Comparison of ENCODE assay signal across 20 mouse cellular contexts in genomic region chr1:127416971-127417370, GRCm38 (mm10).
"Had no signal": no experiment of that assay in that cellular context is flagged by ENCODE, and none has a peak within 500 bp of the region (broad histone marks: within the 10 kb centered on the region; RNA-seq: fewer than 3 reads in every experiment).

No protein-coding gene starts in this region.

- H3K36me3 ChIP-seq: liver, embryonic 15.5 days; midbrain, embryonic 12.5 days; stomach, embryonic 15.5 days had no signal

- H3K4me3 ChIP-seq: liver, embryonic 15.5 days; midbrain, embryonic 10.5 days; midbrain, embryonic 12.5 days; myocyte; neural tube, embryonic 13.5 days; neural tube, embryonic 15.5 days; stomach, embryonic 15.5 days had no signal

- H3K27me3 ChIP-seq: liver, embryonic 15.5 days; midbrain, embryonic 12.5 days; neural tube, embryonic 13.5 days; neural tube, embryonic 15.5 days; stomach, embryonic 15.5 days had no signal

- H3K9ac ChIP-seq: liver, embryonic 15.5 days; lung, embryonic 14.5 days; midbrain, embryonic 12.5 days; neural tube, embryonic 13.5 days; neural tube, embryonic 15.5 days; stomach, embryonic 15.5 days had no signal

- ATAC-seq: midbrain, embryonic 16.5 days had no signal

- H3K9me3 ChIP-seq: liver, embryonic 15.5 days; midbrain, embryonic 10.5 days; midbrain, embryonic 12.5 days; neural tube, embryonic 13.5 days; neural tube, embryonic 15.5 days; stomach, embryonic 15.5 days had no signal

- H3K27ac ChIP-seq: liver, embryonic 15.5 days; midbrain, embryonic 10.5 days; midbrain, embryonic 12.5 days; neural tube, embryonic 13.5 days; neural tube, embryonic 15.5 days; stomach, embryonic 15.5 days; stomach, postnatal 0 days had no signal

- H3K4me2 ChIP-seq: liver, embryonic 15.5 days; lung, embryonic 14.5 days; midbrain, embryonic 12.5 days; neural tube, embryonic 13.5 days; neural tube, embryonic 15.5 days; stomach, embryonic 15.5 days had no signal

- DNase-seq: lung, adult 18-20 months; lung, embryonic 14.5 days; lung, postnatal 14 days; lung, postnatal 4 days; midbrain, embryonic 14.5 days; retina, postnatal 1 day; right cerebral cortex, adult 18-20 months; right cerebral cortex, postnatal 14 days; thymus, adult 2 months; thymus, postnatal 25 days; thymus, postnatal 4 days had no signal
